Mouse (Mus musculus): ENCODE results near the gene Far2.
"Not testable (repeated sequence)": the region's sequence is repeated elsewhere in the genome, so short reads cannot be mapped to it uniquely, and the experiment has no call there.

The Far2 gene

GRCm38 (mm10) chr6:148116371-148116770 lies 69.3 kb downstream of the Far2 start:
- in situ Hi-C loops (cut with MboI; ENCODE audit: unreplicated experiment in 2 of 2): no loop called here

- in situ Hi-C loops (cut with MboI; ENCODE audit: unreplicated experiment in 2 of 2): no loop called here
Observed at GRCm38 (mm10) chr6:148116907-148117306, 69.8 kb downstream of the Far2 start.

GRCm38 (mm10) chr6:148117696-148118095 lies 70.6 kb downstream of the Far2 start:
- in situ Hi-C loops (cut with MboI; ENCODE audit: unreplicated experiment in 2 of 2): no loop called here

- in situ Hi-C loops (cut with MboI; ENCODE audit: unreplicated experiment in 2 of 2): no loop called here
Observed at GRCm38 (mm10) chr6:148120703-148121102, 73.6 kb downstream of the Far2 start.

GRCm38 (mm10) chr6:148126851-148127250 lies 79.8 kb downstream of the Far2 start:
- in situ Hi-C loops (cut with MboI; ENCODE audit: unreplicated experiment in 2 of 2): loop anchor here in 1 of 2 experiments (25.0 kb wide), 1 partner anchor 1290 kb away; no protein-coding TSS in a partner anchor

- in situ Hi-C loops (cut with MboI; ENCODE audit: unreplicated experiment in 2 of 2): loop anchor here (10.0 to 25.0 kb wide), 3 partner anchors 1128 to 1308 kb away; no protein-coding TSS in a partner anchor
Observed at GRCm38 (mm10) chr6:148132314-148132713, 85.3 kb downstream of the Far2 start.

GRCm38 (mm10) chr6:148133536-148133935 lies 86.5 kb downstream of the Far2 start:
- in situ Hi-C loops (cut with MboI; ENCODE audit: unreplicated experiment in 2 of 2): loop anchor here (10.0 to 25.0 kb wide), 3 partner anchors 1129 to 1309 kb away; no protein-coding TSS in a partner anchor

GRCm38 (mm10) chr6:148135769-148136382 lies 88.8 kb downstream of the Far2 start:
- in situ Hi-C loops (cut with MboI; ENCODE audit: unreplicated experiment in 2 of 2): loop anchor here (5.0 to 25.0 kb wide), 4 partner anchors 1124 to 1311 kb away; no protein-coding TSS in a partner anchor

GRCm38 (mm10) chr6:148139288-148139995 lies 92.4 kb downstream of the Far2 start:
- in situ Hi-C loops (cut with MboI; ENCODE audit: unreplicated experiment in 2 of 2): loop anchor here (5.0 to 25.0 kb wide), 4 partner anchors 1127 to 1315 kb away; no protein-coding TSS in a partner anchor

- in situ Hi-C loops (cut with MboI; ENCODE audit: unreplicated experiment in 2 of 2): loop anchor here in 1 of 2 experiments (25.0 kb wide), 1 partner anchor 1305 kb away; no protein-coding TSS in a partner anchor
Observed at GRCm38 (mm10) chr6:148141874-148142273, 94.8 kb downstream of the Far2 start.

GRCm38 (mm10) chr6:148142421-148142820 lies 95.4 kb downstream of the Far2 start:
- in situ Hi-C loops (cut with MboI; ENCODE audit: unreplicated experiment in 2 of 2): loop anchor here in 1 of 2 experiments (25.0 kb wide), 1 partner anchor 1305 kb away; no protein-coding TSS in a partner anchor

- in situ Hi-C loops (cut with MboI; ENCODE audit: unreplicated experiment in 2 of 2): not testable (repeated sequence)
Observed at GRCm38 (mm10) chr6:148152305-148152704, 105.2 kb downstream of the Far2 start.

- in situ Hi-C loops (cut with MboI; ENCODE audit: unreplicated experiment in 2 of 2): no loop called here
Observed at GRCm38 (mm10) chr6:148172904-148173303, 125.8 kb downstream of the Far2 start.

GRCm38 (mm10) chr6:148185694-148186093 lies 138.6 kb downstream of the Far2 start:
- in situ Hi-C loops (cut with MboI; ENCODE audit: unreplicated experiment in 2 of 2): loop anchor here (25.0 kb wide), 2 partner anchors 1823 to 1848 kb away; no protein-coding TSS in a partner anchor

- in situ Hi-C loops (cut with MboI; ENCODE audit: unreplicated experiment in 2 of 2): loop anchor here (10.0 to 25.0 kb wide), 3 partner anchors 811 to 1857 kb away; no protein-coding TSS in a partner anchor
Observed at GRCm38 (mm10) chr6:148193972-148194701, 147.1 kb downstream of the Far2 start.

- in situ Hi-C loops (cut with MboI; ENCODE audit: unreplicated experiment in 2 of 2): loop anchor here (10.0 to 25.0 kb wide), 3 partner anchors 806 to 1862 kb away; no protein-coding TSS in a partner anchor
Observed at GRCm38 (mm10) chr6:148199177-148199576, 152.1 kb downstream of the Far2 start.

GRCm38 (mm10) chr6:148199729-148200128 lies 152.7 kb downstream of the Far2 start:
- in situ Hi-C loops (cut with MboI; ENCODE audit: unreplicated experiment in 2 of 2): loop anchor here (10.0 to 25.0 kb wide), 3 partner anchors 805 to 1862 kb away; no protein-coding TSS in a partner anchor

- in situ Hi-C loops (cut with MboI; ENCODE audit: unreplicated experiment in 2 of 2): no loop called here
Observed at GRCm38 (mm10) chr6:148205134-148205533, 158.1 kb downstream of the Far2 start.

- in situ Hi-C loops (cut with MboI; ENCODE audit: unreplicated experiment in 2 of 2): no loop called here
Observed at GRCm38 (mm10) chr6:148207522-148207921, 160.5 kb downstream of the Far2 start.

- in situ Hi-C loops (cut with MboI; ENCODE audit: unreplicated experiment in 2 of 2): loop anchor here (5.0 to 10.0 kb wide), 3 partner anchors 483 to 706 kb away; no protein-coding TSS in a partner anchor
Observed at GRCm38 (mm10) chr6:148211391-148211876, 164.4 kb downstream of the Far2 start.
